Mouse (Mus musculus) neural tube, postnatal 0 days (tissue): Measurements from ENCODE around the gene Cbwd1. TPM values are rescaled to one million over a fixed set of nuclear protein-coding genes. Genes with fewer than 3 reads are reported as not detected.

Experiments
- microRNA-seq: library from miRNA; unstranded; fragments of <30 nt; microRNA quantifications from one replicate; pipeline ENCODE4, GENCODE M21; 2016
- polyA plus RNA-seq: library from polyadenylated mRNA; unstranded; fragments of >200 nt; fragmentation: Nextera tagmentation; extraction: Ambion mirVana; gene quantifications from 2 replicates; pipeline ENCODE4 v1.2.1, GENCODE M21; 2015

The Cbwd1 gene
- polyA plus RNA-seq, result 10.5 and 12.0 TPM in 2 replicates

DNA sequence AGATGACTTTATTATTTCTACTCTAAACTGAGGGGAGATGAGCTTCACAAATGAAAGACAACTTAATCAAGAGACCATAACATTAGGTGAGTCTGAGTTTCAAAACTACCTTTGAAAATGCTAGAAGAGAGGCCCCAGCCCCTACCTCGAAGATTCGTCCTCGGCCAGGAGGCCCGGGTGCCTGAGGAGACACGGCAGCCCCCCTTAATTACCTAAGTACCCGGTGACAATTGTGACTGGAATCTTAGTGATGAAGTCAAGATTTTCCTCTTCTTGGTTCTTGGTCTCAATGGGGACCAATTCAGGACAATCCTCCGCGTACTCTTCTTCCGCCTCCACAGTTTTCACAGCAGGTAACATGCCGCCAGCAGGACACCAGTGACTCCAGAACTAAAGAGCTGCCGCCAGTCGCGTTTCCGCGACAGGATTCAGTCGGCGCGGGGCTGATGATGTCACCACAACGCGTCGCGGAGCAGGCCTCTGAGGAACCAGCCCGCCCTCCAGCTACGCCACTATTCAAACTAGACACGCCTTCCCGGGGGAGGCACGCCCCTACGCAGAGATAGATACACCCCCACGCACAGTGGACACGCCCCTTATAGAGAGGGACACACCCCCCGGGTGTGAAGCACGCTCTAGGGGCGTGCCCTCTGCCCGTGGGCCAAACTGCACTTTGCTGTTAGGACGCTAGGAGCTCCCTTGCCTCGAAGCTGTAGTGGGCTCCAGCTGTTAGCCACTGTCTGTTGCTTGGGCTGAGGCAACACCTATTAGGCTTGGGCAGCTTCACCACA is at the start of gene Cbwd1:
Gene Cbwd1, minus strand, starts transcription at position 439 of the 791 bp plus-strand sequence.

GRCm38 (mm10) chr19:24999201-24999886 is 37.9 kb upstream of the Cbwd1 start, which contains the start of gene Dock8:
Gene Dock8 (plus strand): TSS chr19:24999534.

DNA sequence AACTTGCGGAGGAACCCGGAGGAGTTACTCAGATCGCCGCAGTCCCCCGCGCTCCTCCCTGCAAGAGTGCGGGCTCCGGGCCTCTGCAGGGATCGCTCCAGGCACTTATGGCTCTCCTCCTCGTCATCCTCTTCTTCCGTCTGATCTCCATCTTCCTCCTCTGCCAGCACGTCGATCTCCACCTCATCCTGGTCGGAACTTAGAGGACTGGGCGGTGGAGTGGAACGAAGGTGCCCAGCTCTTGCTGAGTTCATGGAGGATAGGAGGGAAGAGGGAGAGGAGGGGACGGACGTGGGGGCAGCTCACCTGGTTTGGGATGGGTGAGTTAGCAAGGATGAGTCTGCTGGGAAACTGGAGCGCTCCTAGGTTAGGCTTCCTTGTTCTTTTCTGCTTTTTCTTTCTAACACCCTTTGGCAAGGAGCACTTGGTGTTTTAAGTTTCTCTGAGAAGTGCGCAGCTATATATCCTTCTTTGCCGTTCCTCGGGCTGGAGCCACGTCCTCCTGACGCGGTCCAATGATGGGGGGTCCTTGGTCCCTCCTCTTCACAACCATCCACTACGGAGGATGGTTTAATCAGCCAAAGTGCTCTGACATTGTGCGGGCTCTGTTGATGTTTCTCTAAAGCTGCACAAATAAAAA is 60.7 kb downstream of the Cbwd1 start, which contains the start of gene Foxd4:
Gene Foxd4, minus strand, starts transcription at position 617 of the 640 bp plus-strand sequence.

DNA sequence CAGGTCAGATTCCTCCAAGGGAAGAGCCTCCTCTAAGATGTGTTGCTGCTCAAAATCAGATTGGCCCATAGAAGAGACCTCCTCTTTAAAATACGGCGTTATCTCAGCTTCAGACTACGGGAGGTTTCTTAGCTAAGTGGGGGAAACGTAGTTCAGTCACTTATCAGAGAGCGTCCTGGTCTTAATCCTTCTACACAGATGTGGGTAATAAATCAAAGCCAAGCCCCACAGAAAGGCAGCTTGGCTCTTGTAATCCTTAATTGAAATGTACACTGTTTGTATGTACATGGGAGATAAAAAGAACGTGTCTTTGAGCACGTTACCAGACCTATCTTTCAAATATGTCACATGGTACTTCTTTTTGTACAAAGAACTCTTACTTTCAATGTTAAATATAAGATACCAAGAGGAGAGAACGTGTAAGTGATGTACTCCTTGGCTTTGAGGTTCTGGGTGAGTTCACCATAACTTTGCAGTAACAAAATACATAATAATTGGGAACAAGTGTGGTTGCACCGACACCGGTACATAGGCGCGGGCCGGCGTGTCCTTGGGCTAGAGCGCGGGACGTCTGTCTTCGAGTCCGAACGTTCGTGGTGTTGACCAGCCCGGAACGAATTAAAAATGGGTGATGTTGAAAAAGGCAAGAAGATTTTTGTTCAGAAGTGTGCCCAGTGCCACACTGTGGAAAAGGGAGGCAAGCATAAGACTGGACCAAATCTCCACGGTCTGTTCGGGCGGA is 86.1 kb downstream of the Cbwd1 start, which contains the start of gene Gm10053:
Gene Gm10053, plus strand, starts transcription at position 558 of the 742 bp plus-strand sequence.

Small RNA genes lying within 50 kb of the gene (microRNA-seq; reads per million reads assigned to microRNA genes)
- gene Mir3084-1, result not detected

Other genes starting within 250 kb of the Cbwd1 start
- gene Pgm5, start 99.8 kb downstream of the Cbwd1 start, polyA plus RNA-seq, result 2.1 TPM in 2 replicates
- gene Gm10053, start 85.9 kb downstream of the Cbwd1 start, polyA plus RNA-seq, result 387 and 438 TPM in 2 replicates
- not detected in 2 replicates for gene Foxd4, start 60.4 kb downstream of the Cbwd1 start, polyA plus RNA-seq
- 1.3 and 2.1 TPM in 2 replicates for gene Dock8, start 37.9 kb upstream of the Cbwd1 start, polyA plus RNA-seq